Mouse (Mus musculus): ENCODE data around the gene Nox1.
"Not testable (repeated sequence)": the region's sequence is repeated elsewhere in the genome, so short reads cannot be mapped to it uniquely, and the experiment has no call there.

The Nox1 gene

GRCm38 (mm10) chrX:134221856-134222255, at the start of gene Nox1:
TSS of gene Nox1 (minus strand) at chrX:134221956.
- DNase-seq (ENCODE audit: low read depth in 1 of 2, low spot score in 2 of 2): no peak

- no peak for DNase-seq (ENCODE audit: low read depth in 1 of 2, low spot score in 2 of 2)
Observed at GRCm38 (mm10) chrX:134262129-134262528, 40.4 kb upstream of the Nox1 start.

- no peak for DNase-seq (ENCODE audit: low read depth in 1 of 2, low spot score in 2 of 2)
Observed at GRCm38 (mm10) chrX:134261191-134261590, 39.4 kb upstream of the Nox1 start.

- no peak for DNase-seq (ENCODE audit: low read depth in 1 of 2, low spot score in 2 of 2)
Observed at GRCm38 (mm10) chrX:134248202-134248601, 26.4 kb upstream of the Nox1 start.

- no peak for DNase-seq (ENCODE audit: low read depth in 1 of 2, low spot score in 2 of 2)
Observed at GRCm38 (mm10) chrX:134245946-134246345, 24.2 kb upstream of the Nox1 start.

- DNase-seq (ENCODE audit: low read depth in 1 of 2, low spot score in 2 of 2): no peak
Observed at GRCm38 (mm10) chrX:134238266-134238665, 16.5 kb upstream of the Nox1 start.

GRCm38 (mm10) chrX:134233048-134233447, 11.3 kb upstream of the Nox1 start:
- DNase-seq (ENCODE audit: low read depth in 1 of 2, low spot score in 2 of 2): no peak

- DNase-seq (ENCODE audit: low read depth in 1 of 2, low spot score in 2 of 2): no peak
Observed at GRCm38 (mm10) chrX:134220618-134221017, 1.1 kb downstream of the Nox1 start.

GRCm38 (mm10) chrX:134218161-134218560, 3.6 kb downstream of the Nox1 start:
- DNase-seq (ENCODE audit: low read depth in 1 of 2, low spot score in 2 of 2): no peak

GRCm38 (mm10) chrX:134211151-134211642, 10.6 kb downstream of the Nox1 start:
- no peak for DNase-seq (ENCODE audit: low read depth in 1 of 2, low spot score in 2 of 2)

GRCm38 (mm10) chrX:134208491-134208890, 13.3 kb downstream of the Nox1 start:
- no peak for DNase-seq (ENCODE audit: low read depth in 1 of 2, low spot score in 2 of 2)

- DNase-seq (ENCODE audit: low read depth in 1 of 2, low spot score in 2 of 2): not testable (repeated sequence)
Observed at GRCm38 (mm10) chrX:134187201-134187600, 34.6 kb downstream of the Nox1 start, which contains the start of gene Arl13a. TSS of gene Arl13a (plus strand) at chrX:134187501.

- DNase-seq (ENCODE audit: low read depth in 1 of 2, low spot score in 2 of 2): no peak
Observed at GRCm38 (mm10) chrX:134174699-134175098, 47.1 kb downstream of the Nox1 start.

- DNase-seq (ENCODE audit: low read depth in 1 of 2, low spot score in 2 of 2): no peak
Observed at GRCm38 (mm10) chrX:134170584-134170983, 51.2 kb downstream of the Nox1 start.

- DNase-seq (ENCODE audit: low read depth in 1 of 2, low spot score in 2 of 2): peak in 1 of 2 experiments; percentile 5
Observed at GRCm38 (mm10) chrX:134163484-134163883, 58.3 kb downstream of the Nox1 start.

- DNase-seq (ENCODE audit: low read depth in 1 of 2, low spot score in 2 of 2): no peak
Observed at GRCm38 (mm10) chrX:134162826-134163225, 58.9 kb downstream of the Nox1 start.

GRCm38 (mm10) chrX:134162043-134162720, 59.6 kb downstream of the Nox1 start, which contains the start of gene Xkrx:
TSS of gene Xkrx (minus strand) at chrX:134162076.
- no peak for DNase-seq (ENCODE audit: low read depth in 1 of 2, low spot score in 2 of 2)

- no peak for DNase-seq (ENCODE audit: low read depth in 1 of 2, low spot score in 2 of 2)
Observed at GRCm38 (mm10) chrX:134160442-134160841, 61.3 kb downstream of the Nox1 start.

GRCm38 (mm10) chrX:134158151-134158550, 63.6 kb downstream of the Nox1 start:
- DNase-seq (ENCODE audit: low read depth in 1 of 2, low spot score in 2 of 2): no peak

GRCm38 (mm10) chrX:134141986-134142385, 79.8 kb downstream of the Nox1 start:
- DNase-seq (ENCODE audit: low read depth in 1 of 2, low spot score in 2 of 2): no peak

GRCm38 (mm10) chrX:134141551-134141950, 80.2 kb downstream of the Nox1 start:
- no peak for DNase-seq (ENCODE audit: low read depth in 1 of 2, low spot score in 2 of 2)

- DNase-seq (ENCODE audit: low read depth in 1 of 2, low spot score in 2 of 2): no peak
Observed at GRCm38 (mm10) chrX:134140024-134140423, 81.7 kb downstream of the Nox1 start.

GRCm38 (mm10) chrX:134133821-134134220, 87.9 kb downstream of the Nox1 start:
- DNase-seq (ENCODE audit: low read depth in 1 of 2, low spot score in 2 of 2): no peak

All from monocyte, adult 2 months (primary cell).